Mouse (Mus musculus) megakaryocyte-erythroid progenitor cell, adult 5-6 weeks (primary cell): ENCODE results near the gene Dnah14. TPM values are rescaled to one million over a fixed set of nuclear protein-coding genes. Genes with fewer than 3 reads are reported as not detected.
A peak's percentile ranks its signal among the peaks of the same experiment; 100 is the strongest.

Experiments
- ATAC-seq: replicated peaks from 2 replicates; pipeline ENCODE4 v1.8.0; 2016; ENCODE audit warnings: mild to moderate bottlenecking, inconsistent platforms; ENCODE audit not compliant: severe bottlenecking, poor library complexity, low FRiP score, low TSS enrichment
- total RNA-seq, 2 experiments: library from RNA; stranded (forward) in 1 of 2; stranded (reverse) in 1 of 2; fragments of 200-1000, 215-1000 nt in 1 of 2; fragments of >200 nt in 1 of 2; fragmentation: Nextera tagmentation in 1 of 2; gene quantifications; 2 replicates each; pipeline ENCODE4 v1.2.3; 2014 to 2017

Gene Dnah14
- total RNA-seq, 2 experiments from 2014 or later: 4.8 TPM; not detected in 1

- no peak for ATAC-seq
These were observed 6.8 kb downstream of the Dnah14 start for GRCm38 (mm10) chr1:181583152-181583551.

- ATAC-seq: no peak
These were observed 12.8 kb downstream of the Dnah14 start for GRCm38 (mm10) chr1:181589116-181589515.

- no peak for ATAC-seq
These were observed 23.0 kb downstream of the Dnah14 start for GRCm38 (mm10) chr1:181599376-181599775.

GRCm38 (mm10) chr1:181611118-181611517, 34.8 kb downstream of the Dnah14 start:
- ATAC-seq: no peak

- ATAC-seq: peak; percentile 96
These were observed 39.6 kb downstream of the Dnah14 start for GRCm38 (mm10) chr1:181615866-181616491.

- ATAC-seq: peak; percentile 92
These were observed 41.0 kb downstream of the Dnah14 start for GRCm38 (mm10) chr1:181617332-181617731.

- no peak for ATAC-seq
These were observed 46.9 kb downstream of the Dnah14 start for GRCm38 (mm10) chr1:181623149-181623680.

- ATAC-seq: no peak
These were observed 48.5 kb downstream of the Dnah14 start for GRCm38 (mm10) chr1:181624876-181625275.

GRCm38 (mm10) chr1:181628276-181628675, 51.9 kb downstream of the Dnah14 start:
- ATAC-seq: no peak

- no peak for ATAC-seq
These were observed 55.0 kb downstream of the Dnah14 start for GRCm38 (mm10) chr1:181631371-181631770.

- ATAC-seq: no peak
These were observed 61.8 kb downstream of the Dnah14 start for GRCm38 (mm10) chr1:181637997-181638713.

GRCm38 (mm10) chr1:181640383-181640782, 64.0 kb downstream of the Dnah14 start:
- no peak for ATAC-seq

GRCm38 (mm10) chr1:181647467-181647866, 71.1 kb downstream of the Dnah14 start:
- peak; percentile 67; the same call in 1 of the 2 replicates for ATAC-seq

- no peak for ATAC-seq
These were observed 77.1 kb downstream of the Dnah14 start for GRCm38 (mm10) chr1:181653481-181653880.

- ATAC-seq: no peak
These were observed 80.1 kb downstream of the Dnah14 start for GRCm38 (mm10) chr1:181656421-181656820.

GRCm38 (mm10) chr1:181666801-181667200, 90.4 kb downstream of the Dnah14 start:
- no peak for ATAC-seq

- no peak for ATAC-seq
These were observed 118.6 kb downstream of the Dnah14 start for GRCm38 (mm10) chr1:181694729-181695498.

GRCm38 (mm10) chr1:181728707-181729106, 152.3 kb downstream of the Dnah14 start:
- 0 out of 2 replicates have a peak, but pooled peaks have one; percentile 37 for ATAC-seq

- ATAC-seq: no peak
These were observed 157.2 kb downstream of the Dnah14 start for GRCm38 (mm10) chr1:181733517-181733916.

GRCm38 (mm10) chr1:181740259-181740658, 163.9 kb downstream of the Dnah14 start:
- no peak for ATAC-seq
